10 mouse cellular contexts compared by ENCODE assay signal in genomic region chr7:90059249-90059628, GRCm38 (mm10).
DNase-seq lines count a peak whose midpoint lies in the region; ATAC-seq lines count a peak whose summit lies in the region.
"Had no signal": no experiment of that assay in that cellular context is flagged by ENCODE, and none has a peak within 500 bp of the region (broad histone marks: within the 10 kb centered on the region; RNA-seq: fewer than 3 reads in every experiment).

No protein-coding gene starts in this region.

- no peak for ATAC-seq in heart, embryonic 16.5 days (replicated peaks; ENCODE audit: extremely low read depth, insufficient read depth, low FRiP score)
- no peak for ATAC-seq in liver, embryonic 13.5 days (ENCODE audit: low read depth)
- ATAC-seq in neural tube, embryonic 15.5 days (ENCODE audit: low FRiP score), result no peak

- H3K9ac ChIP-seq in heart, embryonic 16.5 days (ENCODE audit: low read length), result no peak overlapping the region
- H3K9ac ChIP-seq in liver, embryonic 13.5 days, result peak overlapping the region; percentile 82
- H3K9ac ChIP-seq in neural tube, embryonic 15.5 days (replicated peaks), result no peak overlapping the region
- H3K9ac ChIP-seq: neural tube, embryonic 13.5 days had no signal

- H3K4me1 ChIP-seq in heart, embryonic 16.5 days (ENCODE audit: control insufficient read depth, insufficient read depth, low read length), result peaks cover 16% of the 10 kb centered on the region
- peaks cover 99% of the 10 kb centered on the region for H3K4me1 ChIP-seq in liver, embryonic 13.5 days (replicated peaks)
- 0 out of 2 replicates have a peak, but pooled peaks cover 4% of the 10 kb centered on the region for H3K4me1 ChIP-seq in neural tube, embryonic 15.5 days

- no peak for DNase-seq in heart, postnatal 36 days
- DNase-seq in thymus, postnatal 4 days, result peak; percentile 36
- no peak for DNase-seq in thymus, postnatal 36 days
- no peak for DNase-seq in liver, embryonic 13.5 days
- no peak for DNase-seq in yolk sac, embryonic 10.5 days (ENCODE audit: low spot score)
- no peak for DNase-seq in urinary bladder, postnatal 14 days (ENCODE audit: low spot score)
- DNase-seq: adrenal gland, adult 8-10 months had no signal

- intact Hi-C loops in heart, postnatal 36 days (cut with DNase I), result no loop called here

- peak overlapping the region; percentile 15 for H3K27ac ChIP-seq in heart, embryonic 16.5 days (ENCODE audit: low read length)
- H3K27ac ChIP-seq in liver, embryonic 13.5 days, result peak overlapping the region; percentile 99
- no peak overlapping the region for H3K27ac ChIP-seq in neural tube, embryonic 15.5 days (replicated peaks)
- H3K27ac ChIP-seq: neural tube, embryonic 13.5 days had no signal

- 58% methylated on average over 8 of the region's 8 CpGs for WGBS in heart, embryonic 16.5 days
- WGBS in liver, embryonic 13.5 days (ENCODE audit: insufficient replicate concordance), result 41% methylated on average over 8 of the region's 8 CpGs
- 80% methylated on average over 8 of the region's 8 CpGs for WGBS in neural tube, embryonic 15.5 days

- H3K9me3 ChIP-seq in heart, embryonic 16.5 days (replicated peaks; ENCODE audit: control insufficient read depth, low read length), result no peaks in the 10 kb centered on the region
- H3K9me3 ChIP-seq in liver, embryonic 13.5 days (replicated peaks), result no peaks in the 10 kb centered on the region
- H3K9me3 ChIP-seq in neural tube, embryonic 15.5 days (replicated peaks), result no peaks in the 10 kb centered on the region
- H3K9me3 ChIP-seq: neural tube, embryonic 13.5 days had no signal

- H3K4me2 ChIP-seq in heart, embryonic 16.5 days (ENCODE audit: low read depth, low read length), result no peak overlapping the region
- peak overlapping the region; percentile 77 for H3K4me2 ChIP-seq in liver, embryonic 13.5 days
- H3K4me2 ChIP-seq in neural tube, embryonic 15.5 days, result no peak overlapping the region
- H3K4me2 ChIP-seq: neural tube, embryonic 13.5 days had no signal

- H3K27me3 ChIP-seq in heart, embryonic 16.5 days (ENCODE audit: control insufficient read depth, insufficient read depth, low read length), result no peaks in the 10 kb centered on the region
- no peaks in the 10 kb centered on the region for H3K27me3 ChIP-seq in liver, embryonic 13.5 days
- H3K27me3 ChIP-seq in neural tube, embryonic 15.5 days (replicated peaks), result no peaks in the 10 kb centered on the region
- H3K27me3 ChIP-seq: neural tube, embryonic 13.5 days had no signal

- H3K36me3 ChIP-seq in heart, embryonic 16.5 days (ENCODE audit: control insufficient read depth, insufficient read depth), result no peaks in the 10 kb centered on the region
- no peaks in the 10 kb centered on the region for H3K36me3 ChIP-seq in liver, embryonic 13.5 days
- H3K36me3 ChIP-seq in neural tube, embryonic 15.5 days, result no peaks in the 10 kb centered on the region
- H3K36me3 ChIP-seq: neural tube, embryonic 13.5 days had no signal

- no peak overlapping the region for H3K4me3 ChIP-seq in heart, embryonic 16.5 days (ENCODE audit: low read length)
- H3K4me3 ChIP-seq in liver, embryonic 13.5 days (replicated peaks), result no peak overlapping the region
- H3K4me3 ChIP-seq in neural tube, embryonic 15.5 days (replicated peaks), result no peak overlapping the region
- H3K4me3 ChIP-seq: neural tube, embryonic 13.5 days had no signal
